Mouse (Mus musculus): ENCODE results near the gene Gpatch2l. TPM values are rescaled to one million over a fixed set of nuclear protein-coding genes. Genes with fewer than 3 reads are reported as not detected.

The Gpatch2l gene
- polyA plus RNA-seq, 1 experiment from 2014 or later = 15.6 TPM

DNA sequence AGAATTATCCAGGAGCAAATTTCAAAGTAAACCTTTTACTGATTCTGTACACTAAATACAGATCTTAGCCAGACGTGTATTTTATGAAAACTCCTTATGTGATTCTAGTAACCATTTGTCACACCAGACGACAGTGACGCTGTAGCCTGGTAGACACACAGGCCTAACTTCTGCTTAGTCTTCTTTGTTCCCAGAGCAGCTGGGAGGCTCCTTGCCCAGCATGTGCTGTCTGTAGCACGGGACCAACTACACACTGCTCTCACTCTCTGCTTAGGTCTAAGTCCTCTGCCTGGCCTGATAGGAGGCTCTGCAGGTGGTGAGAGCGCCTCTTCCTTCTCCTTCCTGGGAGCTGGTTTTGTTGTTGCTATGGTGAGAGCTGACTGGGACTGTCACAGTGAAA lies 35.2 kb downstream of the Gpatch2l start:
- no peaks in the 10 kb centered on the region for H3K27me3 ChIP-seq
- no peak for TF ChIP-seq CTCF (IDR thresholded peaks at IDR 0.05)
- POLR2A ChIA-PET = no interaction called here
- CTCF ChIA-PET = interaction anchor here (1.9 kb wide), 1 partner anchor 145 kb away, joined by 4 read pairs; no protein-coding TSS in a partner anchor
- ATAC-seq (no peak), DNase-seq (ENCODE audit: low read depth, low spot score) (no peak)
- in situ Hi-C loops (cut with MboI; ENCODE audit: low pct_unique_long_range_greater_than_20kb) = no loop called here

- ChIA-PET POLR2A (no interaction called here), CTCF (interaction anchor here (0.8 kb wide), 1 partner anchor 414 kb away, joined by 3 read pairs; no protein-coding TSS in a partner anchor)
- no peaks in the 10 kb centered on the region for H3K27me3 ChIP-seq
- in situ Hi-C loops (cut with MboI; ENCODE audit: low pct_unique_long_range_greater_than_20kb) = no loop called here
- ATAC-seq = no peak
- no peak for TF ChIP-seq CTCF (IDR thresholded peaks at IDR 0.05)
- DNase-seq (ENCODE audit: low read depth, low spot score) = no peak
Observed at GRCm38 (mm10) chr12:86280000-86280399, 38.3 kb downstream of the Gpatch2l start.

DNA sequence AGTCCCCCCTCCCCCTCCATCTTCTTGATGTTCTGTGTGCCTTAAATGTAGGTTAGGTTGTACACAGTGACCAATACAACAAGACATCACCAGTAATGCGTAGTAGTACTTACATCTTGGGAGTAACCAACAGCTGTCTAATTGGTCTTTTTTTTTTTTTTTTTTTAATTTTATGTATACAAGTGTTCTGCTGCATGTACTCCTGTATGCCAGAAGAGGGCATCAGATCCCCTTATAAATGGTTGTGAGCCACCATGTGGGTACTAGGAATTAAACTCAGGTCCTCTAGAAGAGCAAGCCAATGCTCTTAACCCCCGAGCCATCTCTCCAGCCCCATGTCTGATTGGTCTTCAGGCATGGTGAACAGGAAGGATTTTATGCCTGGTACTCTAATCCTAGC lies 44.0 kb downstream of the Gpatch2l start:
- no peak for TF ChIP-seq CTCF (IDR thresholded peaks at IDR 0.05)
- in situ Hi-C loops (cut with MboI; ENCODE audit: low pct_unique_long_range_greater_than_20kb) = no loop called here

GRCm38 (mm10) chr12:86297450-86297849 lies 55.8 kb downstream of the Gpatch2l start:
- ChIA-PET POLR2A (no interaction called here), CTCF (interaction anchor here (2.7 kb wide), 1 partner anchor 14 kb away, joined by 6 read pairs; no protein-coding TSS in a partner anchor)
- H3K27me3 ChIP-seq = no peaks in the 10 kb centered on the region
- no peak for DNase-seq (ENCODE audit: low read depth, low spot score)
- no peak for ATAC-seq
- TF ChIP-seq CTCF (IDR thresholded peaks at IDR 0.05) = peak; percentile 43
- in situ Hi-C loops (cut with MboI; ENCODE audit: low pct_unique_long_range_greater_than_20kb) = no loop called here

More for the DNA sequence above, 44.0 kb downstream of the Gpatch2l start:
- POLR2A ChIA-PET = no interaction called here
- CTCF ChIA-PET = no interaction called here
- no peaks in the 10 kb centered on the region for H3K27me3 ChIP-seq
- DNase-seq (ENCODE audit: low read depth, low spot score) (no peak), ATAC-seq (no peak)

- DNase-seq (ENCODE audit: low read depth, low spot score) (no peak), ATAC-seq (no peak)
- no peak for TF ChIP-seq CTCF (IDR thresholded peaks at IDR 0.05)
- ChIA-PET CTCF (no interaction called here), POLR2A (no interaction called here)
- in situ Hi-C loops (cut with MboI; ENCODE audit: low pct_unique_long_range_greater_than_20kb) = no loop called here
- no peaks in the 10 kb centered on the region for H3K27me3 ChIP-seq
Observed at GRCm38 (mm10) chr12:86302973-86303372, 61.3 kb downstream of the Gpatch2l start.

DNA sequence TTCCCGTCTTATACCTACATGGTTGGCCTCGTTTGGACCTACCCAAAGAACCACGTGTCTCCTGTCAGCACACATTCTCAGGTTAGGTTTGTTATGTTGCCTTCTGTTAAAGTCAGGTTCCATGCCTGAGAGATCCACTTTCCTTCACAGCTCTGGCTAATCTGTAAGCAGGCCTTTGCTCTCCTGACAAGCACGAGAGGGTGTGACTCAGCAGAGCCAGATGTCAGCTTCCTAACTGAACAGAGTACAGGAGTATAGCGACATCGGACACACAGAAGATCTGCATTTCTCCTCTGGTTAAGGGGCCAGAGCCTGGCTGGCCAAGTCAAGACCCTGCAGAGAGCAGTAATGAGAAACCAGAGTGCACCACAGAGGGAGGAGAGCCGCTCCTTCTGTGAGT lies 63.4 kb downstream of the Gpatch2l start:
- H3K27me3 ChIP-seq = no peaks in the 10 kb centered on the region
- POLR2A ChIA-PET = no interaction called here
- CTCF ChIA-PET = no interaction called here
- ATAC-seq (no peak), DNase-seq (ENCODE audit: low read depth, low spot score) (no peak)
- no peak for TF ChIP-seq CTCF (IDR thresholded peaks at IDR 0.05)
- in situ Hi-C loops (cut with MboI; ENCODE audit: low pct_unique_long_range_greater_than_20kb) = no loop called here

GRCm38 (mm10) chr12:86305635-86306243 lies 64.1 kb downstream of the Gpatch2l start:
- H3K27me3 ChIP-seq = no peaks in the 10 kb centered on the region
- ATAC-seq (no peak), DNase-seq (ENCODE audit: low read depth, low spot score) (no peak)
- CTCF ChIA-PET = no interaction called here
- POLR2A ChIA-PET = no interaction called here
- in situ Hi-C loops (cut with MboI; ENCODE audit: low pct_unique_long_range_greater_than_20kb) = no loop called here
- no peak for TF ChIP-seq CTCF (IDR thresholded peaks at IDR 0.05)

- POLR2A ChIA-PET = no interaction called here
- CTCF ChIA-PET = no interaction called here
- ATAC-seq (no peak), DNase-seq (ENCODE audit: low read depth, low spot score) (no peak)
- peaks cover 19% of the 10 kb centered on the region for H3K27me3 ChIP-seq
- no peak for TF ChIP-seq CTCF (IDR thresholded peaks at IDR 0.05)
- in situ Hi-C loops (cut with MboI; ENCODE audit: low pct_unique_long_range_greater_than_20kb) = no loop called here
Observed at GRCm38 (mm10) chr12:86309474-86309873, 67.8 kb downstream of the Gpatch2l start.

DNA sequence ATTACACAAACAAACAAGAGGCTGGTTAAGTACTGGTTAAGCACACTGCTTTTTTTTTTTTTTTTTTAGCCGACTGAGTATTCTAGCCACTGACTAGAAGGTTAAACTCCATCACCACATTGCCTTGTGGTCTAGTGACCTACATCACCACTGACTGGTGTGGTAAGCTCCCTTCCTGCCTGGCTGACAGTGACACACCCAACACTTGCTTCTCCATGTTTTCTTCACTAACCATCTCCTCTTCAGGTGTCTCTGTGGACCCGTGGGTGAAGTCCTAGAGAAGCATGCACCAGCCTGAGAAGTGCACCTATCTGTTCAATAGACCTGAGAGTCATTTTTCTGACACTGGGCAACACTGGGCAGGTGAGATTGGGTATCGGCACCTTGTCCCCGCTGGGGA lies 68.2 kb downstream of the Gpatch2l start:
- DNase-seq (ENCODE audit: low read depth, low spot score) (no peak), ATAC-seq (no peak)
- in situ Hi-C loops (cut with MboI; ENCODE audit: low pct_unique_long_range_greater_than_20kb) = no loop called here
- TF ChIP-seq CTCF (IDR thresholded peaks at IDR 0.05) = no peak
- H3K27me3 ChIP-seq = peaks cover 21% of the 10 kb centered on the region
- CTCF ChIA-PET = no interaction called here
- POLR2A ChIA-PET = no interaction called here

DNA sequence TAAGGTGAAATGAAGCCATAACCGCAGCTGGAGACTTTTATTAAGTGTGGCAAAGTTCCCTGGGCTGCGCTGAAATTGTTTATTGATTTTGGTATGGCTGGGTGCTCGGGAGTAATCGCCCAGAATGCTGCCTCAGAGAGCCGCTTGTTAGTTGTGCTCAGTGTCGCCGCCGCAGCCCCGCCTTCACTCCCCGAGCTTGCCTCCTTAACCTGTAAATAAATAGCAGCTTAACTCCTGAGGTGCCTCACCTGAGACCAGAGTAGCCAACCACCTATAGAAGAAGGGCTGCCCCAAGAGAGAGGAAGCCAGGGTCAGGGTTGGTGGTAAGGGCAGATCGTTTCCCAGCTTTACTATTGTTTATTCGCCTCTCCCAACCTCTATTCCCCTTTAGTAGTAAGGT lies 79.0 kb downstream of the Gpatch2l start:
- CTCF ChIA-PET = no interaction called here
- ATAC-seq (no peak), DNase-seq (ENCODE audit: low read depth, low spot score) (no peak)
- peaks cover 55% of the 10 kb centered on the region for H3K27me3 ChIP-seq
- TF ChIP-seq CTCF (IDR thresholded peaks at IDR 0.05) = no peak
- POLR2A ChIA-PET = no interaction called here
- in situ Hi-C loops (cut with MboI; ENCODE audit: low pct_unique_long_range_greater_than_20kb) = no loop called here

- no peak for TF ChIP-seq CTCF (IDR thresholded peaks at IDR 0.05)
- DNase-seq (ENCODE audit: low read depth, low spot score) (no peak), ATAC-seq (no peak)
- H3K27me3 ChIP-seq = peaks cover 38% of the 10 kb centered on the region
- POLR2A ChIA-PET = no interaction called here
- in situ Hi-C loops (cut with MboI; ENCODE audit: low pct_unique_long_range_greater_than_20kb) = no loop called here
- CTCF ChIA-PET = no interaction called here
Observed at GRCm38 (mm10) chr12:86324297-86324696, 82.6 kb downstream of the Gpatch2l start.

- ATAC-seq (no peak), DNase-seq (ENCODE audit: low read depth, low spot score) (no peak)
- in situ Hi-C loops (cut with MboI; ENCODE audit: low pct_unique_long_range_greater_than_20kb) = no loop called here
- TF ChIP-seq CTCF (IDR thresholded peaks at IDR 0.05) = no peak
- CTCF ChIA-PET = no interaction called here
- peaks cover 17% of the 10 kb centered on the region for H3K27me3 ChIP-seq
- POLR2A ChIA-PET = interaction anchor here (0.6 kb wide), 1 partner anchor 28 kb away, joined by 4 read pairs; no protein-coding TSS in a partner anchor
Observed at GRCm38 (mm10) chr12:86329813-86330212, 88.2 kb downstream of the Gpatch2l start.
